Mouse (Mus musculus): ENCODE measurements around the gene Slc4a1.

- TF ChIP-seq POLR2A (IDR thresholded peaks at IDR 0.05; ENCODE audit: insufficient read depth, low read length) (no peak), CTCF (IDR thresholded peaks at IDR 0.05; ENCODE audit: low read depth, low read length) (no peak), EP300 (IDR thresholded peaks at IDR 0.05; ENCODE audit: insufficient read depth, low read depth, low read length) (no peak)
Observed at GRCm38 (mm10) chr11:102356636-102357350, 9.2 kb downstream of the Slc4a1 start.

Data from ES-Bruce4 (cell line).